Mouse (Mus musculus) small intestine, adult 2 months (tissue): ENCODE results near the gene Olfr1417. TPM values are rescaled to one million over a fixed set of nuclear protein-coding genes. Genes with fewer than 3 reads are reported as not detected.
"Not testable (repeated sequence)": the region's sequence is repeated elsewhere in the genome, so short reads cannot be mapped to it uniquely, and the experiment has no call there.

Experiments used
- H3K27ac ChIP-seq: fragments of 200-500 bp; 2 replicates; pipeline ENCODE4 v1.5.1; 2012; ENCODE audit warnings: low read depth, low read length, control low read depth, inconsistent platforms; ENCODE audit not compliant: insufficient read depth
- H3K27me3 ChIP-seq: fragments of 200-500 bp; 2 replicates; pipeline ENCODE4 v1.6.1; 2012; ENCODE audit warnings: mild to moderate bottlenecking, moderate library complexity, low read length, inconsistent platforms; ENCODE audit not compliant: control insufficient read depth, insufficient read depth
- H3K36me3 ChIP-seq: fragments of 200-500 bp; 2 replicates; pipeline ENCODE4 v1.6.1; 2012; ENCODE audit warnings: mild to moderate bottlenecking, low read length, control low read depth, inconsistent platforms; ENCODE audit not compliant: control insufficient read depth, insufficient read depth
- H3K4me1 ChIP-seq: fragments of 200-500 bp; 2 replicates; pipeline ENCODE4 v1.6.1; 2012; ENCODE audit warnings: low read length, inconsistent platforms, mixed read lengths; ENCODE audit not compliant: control insufficient read depth, insufficient read depth, insufficient read length
- H3K4me3 ChIP-seq: fragments of 200-500 bp; 2 replicates; pipeline ENCODE4 v1.5.1; 2012; ENCODE audit warnings: low read depth, mild to moderate bottlenecking, control low read depth, inconsistent platforms, low read length, moderate library complexity
- CTCF ChIP-seq: fragments of 200-500 bp; IDR thresholded peaks from 2 replicates; pipeline ENCODE4 v1.5.1; 2012; ENCODE audit warnings: low read depth, mild to moderate bottlenecking, control low read depth, inconsistent platforms, low read length, moderate library complexity, mixed read lengths; ENCODE audit not compliant: insufficient replicate concordance, insufficient read length; ENCODE audit errors: extremely low read depth
- POLR2A ChIP-seq: fragments of 200-500 bp; IDR thresholded peaks from 2 replicates; pipeline ENCODE4 v1.6.1; 2012; ENCODE audit warnings: low read depth, mild to moderate bottlenecking, control low read depth, inconsistent platforms, low read length, moderate library complexity
- WGBS: fragments of 180-500 bp; shearing (Covaris S2); methylation state at CpG from one replicate; pipeline ENCODE4 v1.1.7; 2018; 5-methylcytosine and 5-hydroxymethylcytosine counted together
- polyA plus RNA-seq: library from polyadenylated mRNA; depleted of rRNA; stranded (reverse); fragments of >200 nt; gene quantifications from 2 replicates; pipeline ENCODE4 v1.2.3, GENCODE M21; 2012; rRNA removed

The Olfr1417 gene
- not detected in 2 replicates for polyA plus RNA-seq

DNA sequence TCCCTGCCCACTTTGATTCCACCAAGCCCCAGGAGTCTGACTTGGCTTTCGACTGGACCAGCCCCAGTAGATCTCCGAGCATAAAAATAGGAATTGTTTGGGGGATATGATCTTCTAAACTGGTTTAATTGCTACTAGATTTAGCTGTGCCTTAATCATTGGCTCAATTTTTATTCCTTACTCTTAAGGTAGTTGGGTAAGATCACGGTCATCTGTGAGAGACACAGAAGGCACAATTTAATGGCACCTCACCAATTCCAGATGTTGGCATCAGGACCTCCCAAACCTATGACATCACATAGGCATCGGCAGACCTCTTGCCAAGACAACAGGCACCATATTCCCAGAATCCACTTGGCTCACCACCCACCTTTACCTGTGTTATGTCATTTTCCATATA, at the start of gene Olfr1417:
TSS of gene Olfr1417 (minus strand) at position 101 of the 400 bp plus-strand sequence.
- 83% methylated on average over 4 of the region's 4 CpGs for WGBS
- H3K4me3 ChIP-seq, result no peak within 1 kb of the TSS
- H3K27ac ChIP-seq, result no peak within 1 kb of the TSS
- H3K27me3 ChIP-seq, result no peaks in the 10 kb centered on the region
- H3K4me1 ChIP-seq, result no peaks in the 10 kb centered on the region
- TF ChIP-seq CTCF (no peak), POLR2A (no peak)
- H3K36me3 ChIP-seq, result no peaks in the 10 kb centered on the region

DNA sequence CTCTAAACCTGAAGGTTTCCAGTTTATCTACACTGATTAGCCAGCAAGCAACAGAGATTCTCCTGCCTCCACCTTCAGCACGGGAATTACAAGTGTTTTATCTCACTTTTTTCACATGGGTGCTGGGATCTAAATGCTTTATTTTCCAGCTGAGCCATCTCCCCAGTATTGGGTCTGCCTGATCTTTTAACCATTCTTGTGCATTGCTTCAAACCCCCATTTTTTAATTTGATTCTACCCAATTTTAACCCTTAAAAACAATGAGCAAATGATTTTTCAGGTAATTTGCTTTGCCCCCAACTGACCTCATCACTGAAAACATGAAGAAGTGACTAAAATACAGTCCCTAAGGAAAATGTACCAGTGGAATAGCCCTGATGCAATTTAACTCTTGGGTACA, 47.2 kb upstream of the Olfr1417 start, which contains the start of gene Olfr1420:
TSS of gene Olfr1420 (plus strand) at position 301 of the 400 bp plus-strand sequence.
- no peak within 1 kb of the TSS for H3K4me3 ChIP-seq
- no peaks in the 10 kb centered on the region for H3K27me3 ChIP-seq
- H3K36me3 ChIP-seq, result no peaks in the 10 kb centered on the region
- H3K27ac ChIP-seq, result no peak within 1 kb of the TSS
- H3K4me1 ChIP-seq, result no peaks in the 10 kb centered on the region
- 24% methylated on average over 1 of the region's 1 CpGs for WGBS
- TF ChIP-seq POLR2A, result no peak
- TF ChIP-seq CTCF, result no peak

DNA sequence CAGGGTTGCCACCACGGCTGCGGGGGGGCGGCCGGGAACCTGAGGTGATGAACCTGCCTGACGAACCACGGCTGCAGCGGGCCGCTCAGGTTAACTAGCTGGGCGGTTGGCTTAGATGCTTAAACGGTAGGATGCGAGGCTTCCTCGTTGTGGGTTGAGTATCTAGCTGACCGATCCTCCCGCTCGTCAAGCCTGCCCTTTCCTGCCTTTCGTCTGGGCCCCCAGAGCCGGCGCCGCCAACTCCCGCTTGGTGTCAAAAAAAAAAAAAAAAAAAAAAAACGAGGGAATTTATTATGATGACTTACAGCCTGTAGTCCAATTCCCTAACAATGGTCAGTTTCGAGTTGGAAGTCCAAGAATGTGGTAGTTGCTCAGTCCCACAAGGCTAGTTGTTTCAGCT, 39.4 kb upstream of the Olfr1417 start:
- H3K27ac ChIP-seq, H3K4me3 ChIP-seq: not testable (repeated sequence)
- WGBS, result 57% methylated on average over 22 of the region's 22 CpGs

GRCm38 (mm10) chr19:11875006-11875405, 36.0 kb upstream of the Olfr1417 start, which contains the start of gene Olfr1419:
TSS of gene Olfr1419 (minus strand) at chr19:11875106.
- 15% methylated on average over 1 of the region's 1 CpGs for WGBS
- Histone ChIP-seq H3K27me3 (no peaks in the 10 kb centered on the region), H3K27ac (no peak within 1 kb of the TSS), H3K4me3 (no peak within 1 kb of the TSS), H3K36me3 (no peaks in the 10 kb centered on the region), H3K4me1 (no peaks in the 10 kb centered on the region)
- no peak for TF ChIP-seq POLR2A
- TF ChIP-seq CTCF, result no peak

More for the DNA sequence above, 39.4 kb upstream of the Olfr1417 start:
- H3K36me3 ChIP-seq, H3K27me3 ChIP-seq, H3K4me1 ChIP-seq: not testable (repeated sequence)

DNA sequence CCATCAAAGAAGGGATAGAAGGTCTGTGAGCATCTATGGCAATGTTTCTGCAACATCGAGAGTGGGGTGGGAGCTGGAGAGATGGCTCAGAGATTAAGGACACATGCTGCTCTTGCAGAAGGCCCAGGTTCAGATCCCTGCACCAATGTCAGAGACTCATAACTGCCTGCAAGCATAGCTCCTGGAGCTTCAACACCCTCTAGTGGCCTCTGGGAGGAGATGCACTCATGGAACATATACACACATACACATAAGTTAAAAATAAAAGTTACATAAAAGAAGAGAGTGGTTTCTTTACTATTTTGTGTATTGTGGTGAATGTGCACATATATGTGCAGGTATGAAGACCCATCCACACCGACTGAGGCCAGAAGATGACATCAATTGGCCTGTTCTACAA, 28.8 kb upstream of the Olfr1417 start:
- Histone ChIP-seq H3K4me1 (no peaks in the 10 kb centered on the region), H3K36me3 (no peaks in the 10 kb centered on the region), H3K4me3 (no peak overlapping the region), H3K27ac (no peak overlapping the region), H3K27me3 (no peaks in the 10 kb centered on the region)
- WGBS, result 76% methylated on average over 2 of the region's 2 CpGs
- TF ChIP-seq CTCF (no peak), POLR2A (no peak)

GRCm38 (mm10) chr19:11860966-11861365, 21.9 kb upstream of the Olfr1417 start, which contains the start of gene Olfr1418:
TSS of gene Olfr1418 (minus strand) at chr19:11861066.
- 93% methylated on average over 1 of the region's 1 CpGs for WGBS
- TF ChIP-seq CTCF (no peak), POLR2A (no peak)

GRCm38 (mm10) chr19:11856506-11856905, 17.5 kb upstream of the Olfr1417 start:
- no peaks in the 10 kb centered on the region for H3K27me3 ChIP-seq
- 66% methylated on average over 6 of the region's 6 CpGs for WGBS
- H3K36me3 ChIP-seq, result no peaks in the 10 kb centered on the region
- H3K27ac ChIP-seq, result no peak overlapping the region
- H3K4me1 ChIP-seq, result no peaks in the 10 kb centered on the region
- no peak overlapping the region for H3K4me3 ChIP-seq
- no peak for TF ChIP-seq POLR2A
- TF ChIP-seq CTCF, result no peak

More at GRCm38 (mm10) chr19:11860966-11861365, 21.9 kb upstream of the Olfr1417 start, which contains the start of gene Olfr1418:
- Histone ChIP-seq H3K4me1 (no peaks in the 10 kb centered on the region), H3K4me3 (no peak within 1 kb of the TSS), H3K27me3 (no peaks in the 10 kb centered on the region), H3K36me3 (no peaks in the 10 kb centered on the region), H3K27ac (no peak within 1 kb of the TSS)
